Mouse (Mus musculus): ENCODE results near the gene Ephx4.
"Not testable (repeated sequence)": the region's sequence is repeated elsewhere in the genome, so short reads cannot be mapped to it uniquely, and the experiment has no call there.

The Ephx4 gene

GRCm38 (mm10) chr5:107402436-107402835, at the start of gene Ephx4:
Gene Ephx4, plus strand, starts transcription at chr5:107402736.
- peak; percentile 3 for DNase-seq (ENCODE audit: low spot score)

GRCm38 (mm10) chr5:107353981-107354380, 48.6 kb upstream of the Ephx4 start:
- DNase-seq (ENCODE audit: low spot score): no peak

- DNase-seq (ENCODE audit: low spot score): no peak
Observed at GRCm38 (mm10) chr5:107355801-107356200, 46.7 kb upstream of the Ephx4 start.

- no peak for DNase-seq (ENCODE audit: low spot score)
Observed at GRCm38 (mm10) chr5:107357723-107358122, 44.8 kb upstream of the Ephx4 start.

GRCm38 (mm10) chr5:107359395-107360053, 43.0 kb upstream of the Ephx4 start:
- DNase-seq (ENCODE audit: low spot score): peak; percentile 91

GRCm38 (mm10) chr5:107360054-107360730, 42.3 kb upstream of the Ephx4 start:
- DNase-seq (ENCODE audit: low spot score): peak; percentile 44

- DNase-seq (ENCODE audit: low spot score): no peak
Observed at GRCm38 (mm10) chr5:107370040-107370439, 32.5 kb upstream of the Ephx4 start.

GRCm38 (mm10) chr5:107371335-107371734, 31.2 kb upstream of the Ephx4 start:
- no peak for DNase-seq (ENCODE audit: low spot score)

- DNase-seq (ENCODE audit: low spot score): no peak
Observed at GRCm38 (mm10) chr5:107373256-107373655, 29.3 kb upstream of the Ephx4 start.

- not testable (repeated sequence) for DNase-seq (ENCODE audit: low spot score)
Observed at GRCm38 (mm10) chr5:107386448-107386847, 16.1 kb upstream of the Ephx4 start.

- DNase-seq (ENCODE audit: low spot score): no peak
Observed at GRCm38 (mm10) chr5:107387788-107388187, 14.7 kb upstream of the Ephx4 start.

- DNase-seq (ENCODE audit: low spot score): no peak
Observed at GRCm38 (mm10) chr5:107389373-107389772, 13.2 kb upstream of the Ephx4 start.

- no peak for DNase-seq (ENCODE audit: low spot score)
Observed at GRCm38 (mm10) chr5:107394437-107394836, 8.1 kb upstream of the Ephx4 start.

GRCm38 (mm10) chr5:107403011-107403946, 743 bp downstream of the Ephx4 start:
- peak; percentile 59 for DNase-seq (ENCODE audit: low spot score)

GRCm38 (mm10) chr5:107403947-107404684, 1.6 kb downstream of the Ephx4 start:
- DNase-seq (ENCODE audit: low spot score): peak; percentile 4

GRCm38 (mm10) chr5:107405361-107405760, 2.8 kb downstream of the Ephx4 start:
- no peak for DNase-seq (ENCODE audit: low spot score)

- DNase-seq (ENCODE audit: low spot score): no peak
Observed at GRCm38 (mm10) chr5:107410305-107410704, 7.8 kb downstream of the Ephx4 start.

- DNase-seq (ENCODE audit: low spot score): no peak
Observed at GRCm38 (mm10) chr5:107411326-107411725, 8.8 kb downstream of the Ephx4 start.

GRCm38 (mm10) chr5:107412285-107412684, 9.7 kb downstream of the Ephx4 start:
- DNase-seq (ENCODE audit: low spot score): no peak

- DNase-seq (ENCODE audit: low spot score): no peak
Observed at GRCm38 (mm10) chr5:107415098-107415497, 12.6 kb downstream of the Ephx4 start.

GRCm38 (mm10) chr5:107421676-107422075, 19.1 kb downstream of the Ephx4 start:
- no peak for DNase-seq (ENCODE audit: low spot score)

GRCm38 (mm10) chr5:107431249-107431648, 28.7 kb downstream of the Ephx4 start, which contains the start of gene Lpcat2b:
Gene Lpcat2b, plus strand, starts transcription at chr5:107431549.
- no peak for DNase-seq (ENCODE audit: low spot score)
